Mouse (Mus musculus) ES-Bruce4 (cell line): Measurements from ENCODE around the gene Prickle2.

Source experiments
- CTCF ChIP-seq: IDR thresholded peaks from one replicate; pipeline ENCODE4 v1.8.1; 2011; ENCODE audit warnings: low read depth, low read length
- POLR2A ChIP-seq: IDR thresholded peaks from one replicate; pipeline ENCODE4 v1.8.1; 2011; ENCODE audit warnings: low read length; ENCODE audit not compliant: insufficient read depth

DNA sequence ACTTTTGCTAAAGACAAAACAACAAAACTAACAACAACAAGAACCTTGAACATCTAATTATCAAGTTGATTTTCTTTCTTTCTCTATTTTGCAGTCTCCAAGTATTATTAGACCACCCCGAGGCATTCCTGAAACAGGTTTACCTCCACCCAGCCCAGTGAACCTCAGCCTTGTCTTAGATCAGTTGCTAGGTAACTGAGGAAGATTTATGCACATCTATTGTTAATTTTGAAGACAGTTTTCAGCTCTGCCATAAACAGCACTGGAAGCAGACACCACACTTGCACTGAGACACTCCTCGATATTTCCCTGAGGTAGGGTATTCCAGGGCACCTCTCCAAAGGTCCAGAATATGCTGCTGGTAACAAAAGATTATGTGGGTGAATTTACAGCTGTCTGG lies 18.4 kb upstream of the Prickle2 start:
- TF ChIP-seq POLR2A: no peak
- TF ChIP-seq CTCF: no peak
